26 mouse cellular contexts compared by ENCODE assay signal in the genomic region with DNA sequence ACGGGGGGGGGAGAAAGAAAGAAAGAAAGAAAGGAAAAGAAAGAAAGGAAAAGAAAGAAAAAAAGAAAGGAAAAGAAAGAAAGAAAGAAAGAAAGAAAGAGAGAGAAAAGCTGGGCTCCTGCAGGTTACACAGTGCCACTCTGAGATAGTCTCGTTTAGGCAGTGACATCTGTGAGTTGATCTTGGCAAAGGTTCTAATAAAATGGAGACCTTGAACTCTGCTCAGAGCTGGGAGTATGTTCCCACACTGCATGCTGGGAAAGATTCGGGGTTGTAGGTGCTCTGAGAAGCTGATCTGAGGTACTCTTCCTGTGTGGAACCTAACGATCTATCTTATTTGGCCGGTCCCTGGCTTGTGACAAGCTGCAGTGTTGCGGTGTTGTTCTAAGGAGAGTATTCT.
"Had no signal": no experiment of that assay in that cellular context is flagged by ENCODE, and none has a peak within 500 bp of the region (broad histone marks: within the 10 kb centered on the region; RNA-seq: fewer than 3 reads in every experiment).

No protein-coding gene starts in this region.

- H3K4me3 ChIP-seq: heart, adult 2 months; heart, embryonic 13.5 days; heart, embryonic 15.5 days; hindbrain, embryonic 12.5 days; intestine, embryonic 15.5 days; limb, embryonic 13.5 days; limb, embryonic 15.5 days had no signal

- DNase-seq: gastrocnemius, postnatal 14 days; gastrocnemius, postnatal 36 days; heart, adult 11 months; heart, adult 2 months; heart, postnatal 14 days; heart, postnatal 36 days; kidney, adult 18-20 months; kidney, adult 8-10 months; kidney, postnatal 10 days; kidney, postnatal 25 days; kidney, postnatal 4 days; layer of hippocampus, adult 9-11 months; layer of hippocampus, postnatal 36 days; left cerebral cortex, postnatal 4 days; lung, adult 18-20 months had no signal

- ATAC-seq: hindbrain, embryonic 16.5 days; inflammation-experienced regulatory T-cells, adult 6 months had no signal

- H3K27me3 ChIP-seq: intestine, embryonic 15.5 days; limb, embryonic 13.5 days; limb, embryonic 15.5 days had no signal

- H3K4me2 ChIP-seq: heart, embryonic 11.5 days; heart, embryonic 13.5 days; heart, embryonic 15.5 days; hindbrain, embryonic 12.5 days; hindbrain, embryonic 14.5 days; intestine, embryonic 15.5 days; limb, embryonic 13.5 days; limb, embryonic 15.5 days had no signal

- H3K9me3 ChIP-seq: heart, embryonic 13.5 days; heart, embryonic 15.5 days; hindbrain, embryonic 12.5 days; intestine, embryonic 15.5 days; limb, embryonic 13.5 days; limb, embryonic 15.5 days had no signal

- H3K27ac ChIP-seq: heart, adult 2 months; heart, embryonic 13.5 days; heart, embryonic 15.5 days; hindbrain, embryonic 12.5 days; hindbrain, embryonic 14.5 days; intestine, embryonic 15.5 days; limb, embryonic 13.5 days; limb, embryonic 15.5 days; liver, embryonic 14.5 days had no signal

- H3K4me1 ChIP-seq: hindbrain, embryonic 12.5 days had no signal

- H3K36me3 ChIP-seq: heart, embryonic 15.5 days; hindbrain, embryonic 12.5 days; intestine, embryonic 15.5 days; limb, embryonic 15.5 days had no signal

- H3K9ac ChIP-seq: heart, embryonic 13.5 days; heart, embryonic 15.5 days; hindbrain, embryonic 12.5 days; hindbrain, embryonic 14.5 days; intestine, embryonic 15.5 days; limb, embryonic 13.5 days; limb, embryonic 15.5 days; liver, embryonic 14.5 days had no signal
